Mouse (Mus musculus): Measurements from ENCODE around the gene Hcls1.

DNA sequence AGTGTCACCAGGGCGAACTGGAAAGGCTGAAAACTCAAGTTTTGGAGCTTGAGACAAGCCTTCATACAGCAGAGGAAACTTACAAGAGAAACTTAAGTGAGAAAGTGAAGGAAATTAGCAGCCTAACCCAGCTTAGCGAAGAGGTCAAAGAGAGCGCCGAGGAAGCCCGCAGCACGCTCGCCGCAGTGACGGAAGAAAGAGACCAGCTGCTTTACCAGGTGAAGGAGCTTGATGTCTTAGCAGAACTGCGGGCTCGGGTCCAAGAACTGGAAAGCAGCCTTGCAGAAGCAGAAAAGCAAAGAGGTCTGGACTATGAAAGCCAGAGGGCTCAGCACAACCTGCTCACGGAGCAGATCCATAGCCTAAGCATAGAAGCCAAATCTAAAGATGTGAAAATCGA lies 22.5 kb upstream of the Hcls1 start:
- no peak for TF ChIP-seq CTCF (conservative IDR thresholded peaks at IDR 0.05; ENCODE audit: low read length)
- TF ChIP-seq POU5F1 (IDR thresholded peaks at IDR 0.05; ENCODE audit: borderline replicate concordance, low read length), result no peak

All from E14TG2a.4 (cell line).